Mouse (Mus musculus) heart, adult 2 months (tissue): ENCODE measurements at regions not wholly inside any gene's neighbourhood (a gene's known extent, or its start where the extent isn't known, plus 50 kb on each side); places are given as distances from the start of the nearest gene placed in this dataset.
"Not testable (repeated sequence)": the region's sequence is repeated elsewhere in the genome, so short reads cannot be mapped to it uniquely, and the experiment has no call there.

Source experiments
- DNase-seq, 2 experiments: peaks; one replicate each; pipeline ENCODE4 v3.0.0; 2021
- H3K27ac ChIP-seq: fragments of 200-600 bp; 2 replicates; pipeline ENCODE4 v1.8.1; 2022
- H3K27me3 ChIP-seq: fragments of 200-500 bp; 2 replicates; pipeline ENCODE4 v1.6.1; 2012; ENCODE audit warnings: mild to moderate bottlenecking, low read length, inconsistent platforms, mixed read lengths; ENCODE audit not compliant: control insufficient read depth, insufficient read depth
- H3K36me3 ChIP-seq: fragments of 200-500 bp; 2 replicates; pipeline ENCODE4 v1.6.1; 2012; ENCODE audit warnings: low read length, inconsistent platforms; ENCODE audit not compliant: control insufficient read depth, insufficient read depth
- H3K4me1 ChIP-seq: fragments of 200-500 bp; 2 replicates; pipeline ENCODE4 v1.6.1; 2011; ENCODE audit warnings: low read length; ENCODE audit not compliant: control insufficient read depth, insufficient read depth
- H3K4me3 ChIP-seq: fragments of 200-600 bp; 2 replicates; pipeline ENCODE4 v1.8.1; 2022
- H3K79me2 ChIP-seq: fragments of 200-500 bp; replicated peaks from 2 replicates; pipeline ENCODE4 v1.6.1; 2012; ENCODE audit warnings: mild to moderate bottlenecking, inconsistent platforms, low read length, moderate library complexity, mixed read lengths; ENCODE audit not compliant: control insufficient read depth, insufficient read depth
- H3K9ac ChIP-seq: fragments of 200-500 bp; 2 replicates; pipeline ENCODE4 v1.6.1; 2012; ENCODE audit warnings: low read depth, mild to moderate bottlenecking, control low read depth, inconsistent platforms, low read length, mixed read lengths
- CTCF ChIP-seq: fragments of 200-600 bp; IDR thresholded peaks from 2 replicates; pipeline ENCODE4 v1.8.1; 2022; ENCODE audit warnings: antibody characterized with exemption, mild to moderate bottlenecking, moderate library complexity
- EP300 ChIP-seq: fragments of 200-500 bp; IDR thresholded peaks from 2 replicates; pipeline ENCODE4 v1.6.1; 2011; ENCODE audit warnings: low read depth, low read length, control low read depth; ENCODE audit not compliant: insufficient read depth
- POLR2A ChIP-seq: fragments of 200-500 bp; IDR thresholded peaks from 2 replicates; pipeline ENCODE4 v1.6.1; 2011; ENCODE audit warnings: mild to moderate bottlenecking, low read depth, low read length, control low read depth; ENCODE audit not compliant: insufficient read depth
- WGBS: fragments of 180-500 bp; shearing (Covaris S2); methylation state at CpG from one replicate; pipeline ENCODE4 v1.1.7; 2018; 5-methylcytosine and 5-hydroxymethylcytosine counted together
- intact Hi-C: fragments of 180-260 bp; cut with DNase I; formaldehyde crosslinking; loops from one replicate; pipeline ENCODE4 v1.15.1; 2025

DNA sequence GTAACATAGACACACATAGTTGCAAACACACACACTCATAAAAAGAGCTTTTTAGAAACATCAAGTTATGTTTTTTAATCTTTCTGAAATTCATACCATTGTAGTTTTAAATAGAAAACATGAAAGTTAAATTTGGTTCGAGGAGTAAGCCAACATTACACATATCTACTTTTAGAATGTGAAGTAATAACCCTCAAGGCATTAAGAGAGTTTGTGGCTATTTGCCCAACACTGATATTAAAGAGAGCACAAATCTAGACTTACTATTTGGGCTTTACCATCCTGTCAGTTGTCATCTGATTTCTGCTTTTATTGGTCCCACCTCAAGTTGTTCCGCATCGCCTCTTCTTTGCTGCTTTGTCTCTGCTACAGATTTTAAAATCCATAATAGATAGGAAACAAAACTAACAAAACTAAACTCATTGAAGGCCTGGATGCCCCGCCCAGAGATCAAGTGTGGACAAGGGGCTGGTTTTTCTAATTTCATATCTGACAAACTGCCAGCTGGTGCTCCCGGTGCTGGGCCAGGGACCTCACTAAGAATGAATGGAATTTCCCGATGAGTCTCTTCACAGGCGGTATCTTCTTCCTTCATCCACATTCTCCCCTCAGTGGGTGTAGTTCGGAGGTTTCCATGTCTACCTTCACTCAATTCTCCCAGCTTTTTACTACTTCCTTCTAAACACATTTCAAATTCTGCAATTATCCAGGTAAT, 60.3 kb upstream of the Akap13 start:
- Histone ChIP-seq H3K27ac (peak overlapping the region; percentile 36), H3K9ac (no peak overlapping the region), H3K4me1 (peaks cover 3% of the 10 kb centered on the region), H3K4me3 (no peak overlapping the region), H3K36me3 (peaks cover 2% of the 10 kb centered on the region; the same call in 1 of the 2 replicates), H3K27me3 (no peaks in the 10 kb centered on the region), H3K79me2 (no peaks in the 10 kb centered on the region)
- TF ChIP-seq CTCF (no peak), EP300 (no peak), POLR2A (no peak)
- DNase-seq, result no peak
- intact Hi-C loops, result loop anchor here (5.0 kb wide), 2 partner anchors 217 to 342 kb away; no protein-coding TSS in a partner anchor
- 30% methylated on average over 8 of the region's 8 CpGs for WGBS

DNA sequence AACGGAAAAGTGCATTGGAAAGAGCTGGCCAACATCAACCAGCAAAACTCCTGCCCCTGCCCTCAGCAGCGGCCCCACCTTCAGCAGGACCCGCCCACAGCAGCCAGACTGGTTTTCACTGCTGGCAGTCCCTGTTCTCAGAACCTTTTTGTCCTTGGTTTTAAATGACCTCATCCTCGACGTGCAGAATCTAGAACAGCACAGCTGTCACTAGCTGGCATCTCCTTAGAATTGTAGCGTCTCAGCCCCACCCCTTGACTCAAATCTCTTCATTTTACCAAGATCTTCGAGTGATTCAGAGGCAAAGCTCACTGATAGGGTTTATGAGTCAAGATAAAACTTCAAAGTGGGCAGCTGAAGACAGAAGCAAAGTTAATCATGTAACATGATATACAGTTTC, 57.8 kb upstream of the Akap13 start:
- Histone ChIP-seq H3K79me2 (no peaks in the 10 kb centered on the region), H3K27ac (peak overlapping the region; percentile 45; the same call in 1 of the 2 replicates), H3K4me1 (peaks cover 4% of the 10 kb centered on the region), H3K4me3 (no peak overlapping the region), H3K36me3 (peaks cover 2% of the 10 kb centered on the region; the same call in 1 of the 2 replicates), H3K9ac (no peak overlapping the region), H3K27me3 (no peaks in the 10 kb centered on the region)
- intact Hi-C loops, result loop anchor here (5.0 kb wide), 2 partner anchors 215 to 340 kb away; no protein-coding TSS in a partner anchor
- peak; percentile 41 to 54 for DNase-seq
- TF ChIP-seq POLR2A (no peak), EP300 (no peak), CTCF (no peak)
- WGBS, result 9% methylated on average over 7 of the region's 7 CpGs

DNA sequence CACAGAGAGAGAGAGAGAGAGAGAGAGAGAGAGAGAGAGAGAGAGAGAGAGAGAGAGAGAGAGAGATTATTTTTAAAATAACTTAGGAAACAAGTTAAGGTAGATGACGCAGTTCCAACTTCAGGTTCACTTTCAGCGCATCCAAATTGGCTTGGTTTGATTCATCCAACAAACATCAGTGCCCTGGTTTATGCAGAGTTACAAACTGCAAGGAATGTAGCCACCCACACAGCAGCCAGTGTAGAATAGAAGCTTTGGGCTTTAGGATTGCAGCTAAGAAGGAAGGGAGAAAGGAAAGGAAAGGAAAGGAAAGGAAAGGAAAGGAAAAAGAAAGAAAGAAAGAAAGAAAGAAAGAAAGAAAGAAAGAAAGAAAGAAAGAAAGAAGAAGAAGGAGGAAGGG, 56.9 kb upstream of the Akap13 start:
- intact Hi-C loops, result loop anchor here (2.0 to 5.0 kb wide), 3 partner anchors 28 to 339 kb away; no protein-coding TSS in a partner anchor
- H3K79me2 ChIP-seq, H3K27me3 ChIP-seq, H3K4me3 ChIP-seq, H3K4me1 ChIP-seq, H3K36me3 ChIP-seq, H3K27ac ChIP-seq, H3K9ac ChIP-seq, DNase-seq: not testable (repeated sequence)
- WGBS, result 54% methylated on average over 2 of the region's 2 CpGs

DNA sequence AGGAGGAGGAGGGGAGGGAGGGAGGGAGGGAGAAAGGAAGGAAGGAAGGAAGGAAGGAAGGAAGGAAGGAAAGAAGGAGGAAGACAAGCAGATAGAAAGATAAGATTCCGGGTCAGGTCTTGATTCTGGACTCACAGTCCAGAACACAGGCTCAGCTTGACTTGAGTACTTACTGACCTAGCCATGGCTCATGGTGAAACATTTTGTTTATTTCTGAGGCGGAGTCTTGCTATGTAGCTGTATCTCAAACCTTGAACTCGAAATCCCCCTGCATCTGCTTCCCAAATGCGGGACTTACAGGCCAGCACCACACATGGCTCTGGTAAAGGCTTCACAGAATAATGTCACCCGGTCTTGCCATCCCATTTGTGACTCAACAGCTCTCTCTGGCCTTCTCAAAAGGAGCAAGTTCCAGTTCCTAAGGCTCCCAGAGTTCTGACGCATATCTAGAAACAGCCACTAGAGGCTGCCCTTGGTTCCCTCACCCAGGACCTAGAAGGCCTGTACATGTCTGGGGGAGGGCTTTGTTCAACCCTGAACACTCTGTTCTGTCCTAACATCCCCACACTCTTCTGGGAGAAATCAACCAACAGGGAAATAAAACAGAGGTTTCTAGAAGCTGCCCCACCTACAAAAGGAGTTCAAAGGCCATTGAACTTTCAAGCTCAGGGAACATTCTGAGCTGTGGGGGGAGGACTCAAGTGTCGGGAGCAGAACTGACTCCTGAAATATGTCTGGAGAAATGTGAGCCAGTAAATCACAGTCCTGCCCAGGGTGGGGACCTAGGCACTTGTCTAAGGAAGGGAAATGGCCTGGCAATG, 56.2 kb upstream of the Akap13 start:
- Histone ChIP-seq H3K27ac (peak overlapping the region; percentile 62), H3K27me3 (no peaks in the 10 kb centered on the region), H3K79me2 (no peaks in the 10 kb centered on the region), H3K9ac (no peak overlapping the region), H3K4me1 (peaks cover 4% of the 10 kb centered on the region), H3K4me3 (no peak overlapping the region), H3K36me3 (peaks cover 2% of the 10 kb centered on the region; the same call in 1 of the 2 replicates)
- TF ChIP-seq POLR2A (no peak), EP300 (peak; percentile 91), CTCF (peak; percentile 93)
- WGBS, result 46% methylated on average over 7 of the region's 7 CpGs
- DNase-seq, result peak; percentile 69 to 81
- intact Hi-C loops, result loop anchor here (1.0 to 5.0 kb wide), 4 partner anchors 28 to 338 kb away; no protein-coding TSS in a partner anchor

DNA sequence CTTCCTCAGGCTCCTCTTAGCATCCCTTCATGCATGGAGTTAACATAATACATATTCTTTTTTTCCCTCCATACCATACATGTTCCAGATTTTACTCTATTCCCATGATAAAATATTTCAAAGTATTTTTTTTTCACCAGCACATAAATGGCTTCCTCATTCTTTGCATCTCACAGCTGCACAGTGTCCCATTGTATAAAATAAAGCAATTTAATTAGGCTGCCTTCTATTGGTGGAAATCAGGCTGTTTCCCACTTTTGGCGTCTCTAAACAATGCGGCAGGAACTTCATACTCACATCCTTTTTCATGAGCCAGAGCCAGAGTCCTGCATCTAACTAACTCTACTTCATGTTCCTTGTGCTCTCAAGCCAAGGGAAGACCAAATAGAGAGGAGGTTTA, 54.9 kb upstream of the Akap13 start:
- no peaks in the 10 kb centered on the region for H3K27me3 ChIP-seq
- H3K36me3 ChIP-seq, result no peaks in the 10 kb centered on the region; the same call in 1 of the 2 replicates
- intact Hi-C loops, result no loop called here
- no peak overlapping the region for H3K4me3 ChIP-seq
- peak overlapping the region; percentile 62 for H3K27ac ChIP-seq
- no peak overlapping the region for H3K9ac ChIP-seq
- no peak for DNase-seq
- WGBS, result 39% methylated on average over 2 of the region's 2 CpGs
- no peak for TF ChIP-seq POLR2A
- TF ChIP-seq CTCF, result no peak
- no peak for TF ChIP-seq EP300
- no peaks in the 10 kb centered on the region for H3K79me2 ChIP-seq
- H3K4me1 ChIP-seq, result peaks cover 4% of the 10 kb centered on the region

DNA sequence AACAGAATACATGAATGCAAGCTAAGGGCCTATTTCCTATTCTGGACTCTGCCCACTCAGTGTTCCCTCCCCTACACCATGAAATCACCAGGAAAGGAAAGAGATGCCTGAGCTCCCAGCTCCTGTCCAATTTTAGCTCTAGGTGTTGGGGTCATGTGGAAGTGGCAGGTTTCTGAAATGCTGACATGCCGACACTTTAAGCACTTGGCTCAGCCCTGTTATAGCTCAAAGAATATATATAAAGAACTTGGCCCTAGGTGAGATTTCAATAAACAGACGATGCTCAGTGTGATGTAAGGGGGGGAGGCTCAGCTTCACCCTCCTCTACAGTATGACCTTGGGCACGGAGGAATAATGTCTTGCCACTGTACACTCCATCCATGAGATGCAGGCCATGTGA, 50.4 kb upstream of the Akap13 start:
- intact Hi-C loops, result no loop called here
- peaks cover 1% of the 10 kb centered on the region for H3K4me1 ChIP-seq
- no peaks in the 10 kb centered on the region for H3K79me2 ChIP-seq
- peak overlapping the region; percentile 56 for H3K27ac ChIP-seq
- no peak overlapping the region for H3K9ac ChIP-seq
- no peaks in the 10 kb centered on the region for H3K27me3 ChIP-seq
- no peaks in the 10 kb centered on the region; the same call in 1 of the 2 replicates for H3K36me3 ChIP-seq
- TF ChIP-seq EP300 (no peak), CTCF (no peak), POLR2A (no peak)
- no peak overlapping the region for H3K4me3 ChIP-seq
- peak in 1 of 2 experiments; percentile 19 for DNase-seq
- 54% methylated on average over 3 of the region's 3 CpGs for WGBS
